Mouse (Mus musculus) retina, postnatal 1 day (tissue): ENCODE results near the gene Dync1li1.
"Not testable (repeated sequence)": the region's sequence is repeated elsewhere in the genome, so short reads cannot be mapped to it uniquely, and the experiment has no call there.

Experiments
- DNase-seq: peaks from one replicate; pipeline ENCODE4 v3.0.0-alpha.2; 2012

The Dync1li1 gene

GRCm38 (mm10) chr9:114678576-114678975 lies 10.0 kb upstream of the Dync1li1 start:
- no peak for DNase-seq

GRCm38 (mm10) chr9:114679944-114680343 lies 8.6 kb upstream of the Dync1li1 start:
- no peak for DNase-seq

- no peak for DNase-seq
Measured at GRCm38 (mm10) chr9:114680531-114680930, 8.1 kb upstream of the Dync1li1 start.

- DNase-seq, result no peak
Measured at GRCm38 (mm10) chr9:114682193-114682592, 6.4 kb upstream of the Dync1li1 start.

- no peak for DNase-seq
Measured at GRCm38 (mm10) chr9:114686245-114686644, 2.3 kb upstream of the Dync1li1 start.

- no peak for DNase-seq
Measured at GRCm38 (mm10) chr9:114687639-114688038, 951 bp upstream of the Dync1li1 start.

GRCm38 (mm10) chr9:114688953-114689407 lies 390 bp downstream of the Dync1li1 start:
- DNase-seq, result no peak

GRCm38 (mm10) chr9:114690119-114690601 lies 1.6 kb downstream of the Dync1li1 start:
- no peak for DNase-seq

GRCm38 (mm10) chr9:114691112-114691511 lies 2.5 kb downstream of the Dync1li1 start:
- DNase-seq, result no peak

GRCm38 (mm10) chr9:114695662-114696061 lies 7.1 kb downstream of the Dync1li1 start:
- DNase-seq, result not testable (repeated sequence)

GRCm38 (mm10) chr9:114697072-114697471 lies 8.5 kb downstream of the Dync1li1 start:
- DNase-seq, result no peak

- no peak for DNase-seq
Measured at GRCm38 (mm10) chr9:114697926-114698325, 9.3 kb downstream of the Dync1li1 start.

- no peak for DNase-seq
Measured at GRCm38 (mm10) chr9:114699262-114699661, 10.7 kb downstream of the Dync1li1 start.

- no peak for DNase-seq
Measured at GRCm38 (mm10) chr9:114699882-114700665, 11.5 kb downstream of the Dync1li1 start.

- DNase-seq, result no peak
Measured at GRCm38 (mm10) chr9:114701031-114701430, 12.4 kb downstream of the Dync1li1 start.

- no peak for DNase-seq
Measured at GRCm38 (mm10) chr9:114701921-114702320, 13.3 kb downstream of the Dync1li1 start.

- no peak for DNase-seq
Measured at GRCm38 (mm10) chr9:114707805-114708204, 19.2 kb downstream of the Dync1li1 start.

GRCm38 (mm10) chr9:114710345-114710744 lies 21.8 kb downstream of the Dync1li1 start:
- DNase-seq, result peak; percentile 52

GRCm38 (mm10) chr9:114713481-114713880 lies 24.9 kb downstream of the Dync1li1 start:
- no peak for DNase-seq

GRCm38 (mm10) chr9:114716677-114717331 lies 28.2 kb downstream of the Dync1li1 start:
- no peak for DNase-seq

- peak; percentile 85 for DNase-seq
Measured at GRCm38 (mm10) chr9:114727315-114727714, 38.7 kb downstream of the Dync1li1 start.

GRCm38 (mm10) chr9:114728432-114728831 lies 39.8 kb downstream of the Dync1li1 start:
- not testable (repeated sequence) for DNase-seq

- no peak for DNase-seq
Measured at GRCm38 (mm10) chr9:114729911-114730805, 41.6 kb downstream of the Dync1li1 start.
